Mouse (Mus musculus): ENCODE measurements at regions not wholly inside any gene's neighbourhood (a gene's known extent, or its start where the extent isn't known, plus 50 kb on each side); places are given as distances from the start of the nearest gene placed in this dataset. TPM values are rescaled to one million over a fixed set of nuclear protein-coding genes. Genes with fewer than 3 reads are reported as not detected.

GRCm38 (mm10) chr13:60545999-60546733 is 55.6 kb upstream of the Dapk1 start:
- WGBS, result 88% methylated on average over 2 of the region's 2 CpGs
- H3K36me3 ChIP-seq (ENCODE audit: control insufficient read depth, insufficient read depth), result no peaks in the 10 kb centered on the region
- no peaks in the 10 kb centered on the region for H3K9me3 ChIP-seq (ENCODE audit: control insufficient read depth)
- no peak overlapping the region for H3K4me3 ChIP-seq (ENCODE audit: low read depth, low read length)
- no peak overlapping the region for H3K4me2 ChIP-seq (replicated peaks; ENCODE audit: low read depth)
- no peak for ATAC-seq
- H3K4me1 ChIP-seq (replicated peaks; ENCODE audit: control insufficient read depth, insufficient read depth, low read length), result no peaks in the 10 kb centered on the region
- no peak for TF ChIP-seq CTCF (IDR thresholded peaks at IDR 0.05; ENCODE audit: low read depth)
- H3K9ac ChIP-seq (ENCODE audit: low read depth, low read length), result no peak overlapping the region
- H3K27me3 ChIP-seq (replicated peaks; ENCODE audit: control insufficient read depth, insufficient read depth, low read length), result no peaks in the 10 kb centered on the region
- no peak overlapping the region for H3K27ac ChIP-seq (ENCODE audit: low read depth, low read length)

Small RNAs in the stretch of these regions (microRNA-seq; reads per million reads assigned to microRNA genes)
- gene Gm24999, result not detected
- not detected for gene Gm25000
